Mouse (Mus musculus): ENCODE data around the gene Enho.
"Not testable (repeated sequence)": the region's sequence is repeated elsewhere in the genome, so short reads cannot be mapped to it uniquely, and the experiment has no call there.

DNA sequence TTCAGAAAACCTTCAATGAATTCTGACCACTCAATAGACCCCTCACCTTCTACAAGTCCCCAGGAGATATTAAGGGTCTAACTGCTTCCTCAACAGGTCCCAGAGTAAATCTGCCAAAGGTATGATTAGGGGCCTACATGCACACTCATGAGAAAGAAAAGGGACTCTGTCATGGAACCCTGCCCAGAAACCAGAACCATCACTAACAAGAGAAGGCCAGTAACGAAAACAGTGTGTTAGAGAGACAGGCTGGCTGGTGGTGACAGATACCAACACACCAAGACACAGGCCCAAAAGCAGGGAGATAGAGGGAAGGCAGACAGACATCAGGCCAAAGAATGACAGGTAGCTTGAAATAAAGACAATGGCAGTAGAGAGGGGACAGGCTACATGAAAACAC lies 48.4 kb upstream of the Enho start:
- TF ChIP-seq GATA1 (IDR thresholded peaks at IDR 0.05; ENCODE audit: borderline replicate concordance, low read length); FLI1 (IDR thresholded peaks at IDR 0.05; ENCODE audit: low read length): not testable (repeated sequence)

Measured in megakaryocyte, embryonic 14.5 days (primary cell).